Mouse (Mus musculus) stomach, postnatal 0 days (tissue): ENCODE data around the gene Tm6sf1. TPM values are rescaled to one million over a fixed set of nuclear protein-coding genes. Genes with fewer than 3 reads are reported as not detected.

Experiments used
- ATAC-seq: fragments of 200-750 bp; cut with Nextera tagmentation; 2 replicates; pipeline ENCODE4 v1.8.0; 2017; ENCODE audit not compliant: low FRiP score, low TSS enrichment
- DNase-seq: peaks from one replicate; pipeline ENCODE4 v3.0.0-alpha.2; 2016; ENCODE audit warnings: low spot score
- H3K27ac ChIP-seq: fragments of 300-500 bp; sonication (generic); replicated peaks from 2 replicates; pipeline ENCODE4 v1.5.1; 2014; ENCODE audit warnings: mild to moderate bottlenecking, control low read depth
- H3K27me3 ChIP-seq: fragments of 300-500 bp; sonication (generic); 2 replicates; pipeline ENCODE4 v1.6.1; 2014; ENCODE audit warnings: low read length; ENCODE audit not compliant: control insufficient read depth, insufficient read depth
- H3K36me3 ChIP-seq: fragments of 300-500 bp; sonication (generic); 2 replicates; pipeline ENCODE4 v1.6.1; 2014; ENCODE audit warnings: low read length, mixed read lengths; ENCODE audit not compliant: control insufficient read depth, insufficient read depth
- H3K4me1 ChIP-seq: fragments of 300-500 bp; sonication (generic); replicated peaks from 2 replicates; pipeline ENCODE4 v1.6.1; 2014; ENCODE audit warnings: antibody characterized with exemption; ENCODE audit not compliant: control insufficient read depth, insufficient read depth
- H3K4me2 ChIP-seq: fragments of 300-500 bp; sonication (generic); replicated peaks from 2 replicates; pipeline ENCODE4 v1.6.1; 2014; ENCODE audit warnings: low read depth, mild to moderate bottlenecking, control low read depth, moderate library complexity
- H3K4me3 ChIP-seq: fragments of 300-500 bp; sonication (generic); 2 replicates; pipeline ENCODE4 v1.5.1; 2014; ENCODE audit warnings: low read depth, low read length, control low read depth
- H3K9ac ChIP-seq: fragments of 300-500 bp; sonication (generic); 2 replicates; pipeline ENCODE4 v1.6.1; 2014; ENCODE audit warnings: mild to moderate bottlenecking, low read length, control low read depth, mixed read lengths
- H3K9me3 ChIP-seq: fragments of 300-500 bp; sonication (generic); 2 replicates; pipeline ENCODE4 v1.6.1; 2016; ENCODE audit warnings: low read length; ENCODE audit not compliant: control insufficient read depth
- CTCF ChIP-seq: IDR thresholded peaks from 2 replicates; pipeline ENCODE4 v1.5.1; 2016; ENCODE audit warnings: antibody characterized with exemption, low read depth, mild to moderate bottlenecking, moderate library complexity
- EP300 ChIP-seq: optimal IDR thresholded peaks from 2 replicates; pipeline ENCODE3; 2016; ENCODE audit warnings: antibody characterized with exemption
- WGBS: fragments of 180-500 bp; shearing (Covaris S2); extraction: QIAGEN DNeasy Blood & Tissue Kit; methylation state at CpG from one replicate; pipeline ENCODE4 v1.1.7; 2014; 5-methylcytosine and 5-hydroxymethylcytosine counted together
- polyA plus RNA-seq: library from polyadenylated mRNA; unstranded; fragments of >200 nt; fragmentation: Nextera tagmentation; extraction: Ambion mirVana; gene quantifications from 2 replicates; pipeline ENCODE4 v1.2.1, GENCODE M21; 2015

Tm6sf1 gene
- polyA plus RNA-seq, 1 experiment from 2014 or later: 5.2 TPM

DNA sequence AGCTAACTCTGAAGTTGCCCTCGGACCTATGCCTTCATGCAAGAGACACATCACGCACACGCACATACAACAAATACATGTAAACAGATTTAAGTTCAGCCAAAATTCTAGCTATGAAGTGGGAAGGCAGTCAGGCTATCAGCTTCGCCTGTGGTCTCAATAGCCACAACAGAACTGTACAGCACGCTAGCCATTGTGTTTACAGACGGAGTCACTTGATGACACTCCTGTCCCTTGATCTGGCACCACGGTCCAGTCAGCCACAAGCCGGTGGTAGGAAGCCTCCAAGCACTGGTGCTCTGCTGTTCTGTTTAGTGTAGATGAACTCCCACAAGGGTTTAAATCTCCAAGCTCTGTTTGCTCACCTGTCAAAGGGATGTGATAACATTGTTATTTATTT lies 12.8 kb upstream of the Tm6sf1 start:
- no peaks in the 10 kb centered on the region for H3K27me3 ChIP-seq
- no peaks in the 10 kb centered on the region for H3K36me3 ChIP-seq
- no peak overlapping the region for H3K4me2 ChIP-seq
- 51% methylated on average over 8 of the region's 8 CpGs for WGBS
- H3K4me3 ChIP-seq: no peak overlapping the region
- H3K9me3 ChIP-seq: no peaks in the 10 kb centered on the region
- no peaks in the 10 kb centered on the region for H3K4me1 ChIP-seq
- no peak overlapping the region for H3K9ac ChIP-seq
- TF ChIP-seq EP300: no peak
- TF ChIP-seq CTCF: no peak
- ATAC-seq: no peak
- no peak overlapping the region for H3K27ac ChIP-seq
- DNase-seq: no peak

DNA sequence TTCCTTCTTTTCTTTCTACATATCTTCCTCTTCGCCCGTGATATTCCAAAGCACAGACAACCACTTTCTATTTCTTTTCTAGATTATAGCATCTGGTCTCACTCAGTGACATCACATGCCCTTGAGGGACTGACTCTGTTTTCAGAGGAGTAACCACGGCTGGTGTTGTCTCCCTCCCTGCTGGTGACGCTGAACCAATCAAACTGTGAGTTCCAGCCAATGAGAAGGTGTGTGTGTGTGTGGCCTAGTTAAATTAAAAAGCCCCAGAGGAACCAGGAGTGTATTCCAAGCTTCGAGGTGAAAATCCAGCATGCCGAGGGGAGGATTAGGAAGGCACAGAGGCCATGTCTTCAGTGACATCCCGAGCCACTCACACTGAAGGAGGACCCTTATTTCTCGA lies 11.8 kb upstream of the Tm6sf1 start:
- ATAC-seq: no peak
- H3K4me3 ChIP-seq: no peak overlapping the region
- 41% methylated on average over 8 of the region's 8 CpGs for WGBS
- H3K9me3 ChIP-seq: no peaks in the 10 kb centered on the region
- TF ChIP-seq EP300: no peak
- H3K27ac ChIP-seq: no peak overlapping the region
- H3K9ac ChIP-seq: no peak overlapping the region
- no peaks in the 10 kb centered on the region for H3K27me3 ChIP-seq
- no peak overlapping the region for H3K4me2 ChIP-seq
- H3K4me1 ChIP-seq: no peaks in the 10 kb centered on the region
- no peaks in the 10 kb centered on the region for H3K36me3 ChIP-seq
- DNase-seq: no peak

DNA sequence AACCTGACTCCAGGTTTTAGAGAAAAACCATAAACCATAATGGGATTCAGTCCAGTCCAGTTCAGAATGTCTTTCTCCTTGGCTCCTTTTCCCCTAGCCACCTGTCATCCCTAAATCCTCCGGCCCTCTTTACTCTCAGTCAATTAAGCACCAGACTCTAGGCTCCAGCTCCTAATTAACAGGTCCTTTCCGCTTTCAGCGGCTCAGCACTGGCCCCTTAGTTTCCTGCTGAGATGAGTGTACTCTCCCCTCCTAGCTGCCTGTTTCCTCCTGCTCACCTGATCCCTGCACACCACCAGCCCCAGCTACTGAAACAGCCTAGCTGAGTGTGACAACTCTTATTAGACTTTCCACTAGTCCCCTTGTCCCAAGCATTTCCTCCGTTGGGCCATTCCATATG lies 11.0 kb upstream of the Tm6sf1 start:
- ATAC-seq (no peak), DNase-seq (no peak)
- Histone ChIP-seq H3K4me1 (no peaks in the 10 kb centered on the region), H3K4me3 (no peak overlapping the region), H3K27me3 (no peaks in the 10 kb centered on the region), H3K27ac (no peak overlapping the region), H3K9me3 (no peaks in the 10 kb centered on the region), H3K36me3 (no peaks in the 10 kb centered on the region), H3K4me2 (no peak overlapping the region), H3K9ac (no peak overlapping the region)
- WGBS: 50% methylated on average over 4 of the region's 4 CpGs
- TF ChIP-seq EP300 (no peak), CTCF (no peak)

DNA sequence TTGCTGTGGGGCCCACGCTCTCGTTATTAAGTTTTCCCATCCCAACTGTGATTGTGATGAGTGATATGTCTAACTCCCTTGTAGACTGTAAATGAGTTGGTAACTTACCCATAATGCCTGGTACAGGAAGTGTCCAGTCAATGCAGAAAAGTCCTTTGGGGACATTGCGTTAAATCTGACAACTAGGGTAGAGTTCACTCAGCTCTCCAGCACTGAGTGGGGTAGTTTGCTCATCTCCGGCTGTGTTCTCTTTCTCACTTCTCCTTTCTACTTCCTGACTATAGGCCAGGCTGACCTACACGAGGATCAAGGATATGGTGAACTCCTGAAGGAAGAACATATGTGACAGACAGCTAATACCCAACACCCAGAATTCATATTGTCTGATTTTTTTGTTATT lies 9.6 kb upstream of the Tm6sf1 start:
- H3K36me3 ChIP-seq: no peaks in the 10 kb centered on the region
- ATAC-seq: no peak; the same call in 1 of the 2 replicates
- TF ChIP-seq EP300: no peak
- TF ChIP-seq CTCF: no peak
- H3K4me3 ChIP-seq: no peak overlapping the region
- no peaks in the 10 kb centered on the region for H3K4me1 ChIP-seq
- 88% methylated on average over 5 of the region's 5 CpGs for WGBS
- H3K4me2 ChIP-seq: no peak overlapping the region
- H3K27ac ChIP-seq: no peak overlapping the region
- H3K27me3 ChIP-seq: no peaks in the 10 kb centered on the region
- H3K9ac ChIP-seq: no peak overlapping the region
- no peaks in the 10 kb centered on the region for H3K9me3 ChIP-seq
- DNase-seq: no peak

DNA sequence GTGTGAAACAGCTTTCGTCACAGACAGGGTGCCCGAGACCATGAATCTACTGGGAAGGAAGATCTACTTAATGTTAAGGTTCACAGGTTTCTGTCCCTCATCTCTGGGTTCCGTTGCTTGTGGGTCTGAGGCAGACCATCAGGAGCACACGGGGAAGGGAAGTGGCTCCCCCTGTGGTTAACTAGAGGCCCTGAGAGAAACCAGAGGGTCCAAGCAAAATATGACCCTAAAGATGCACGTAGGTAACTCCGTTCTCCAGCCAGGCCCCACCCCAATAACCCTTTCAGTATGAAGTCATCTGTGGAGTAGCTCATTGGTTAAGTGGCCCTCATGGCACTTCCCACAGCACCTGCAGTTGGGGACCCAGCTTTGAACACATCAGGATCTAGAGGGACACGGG lies 9.2 kb upstream of the Tm6sf1 start:
- Histone ChIP-seq H3K27me3 (no peaks in the 10 kb centered on the region), H3K27ac (no peak overlapping the region), H3K9ac (no peak overlapping the region), H3K9me3 (no peaks in the 10 kb centered on the region), H3K4me2 (no peak overlapping the region), H3K4me1 (no peaks in the 10 kb centered on the region), H3K36me3 (no peaks in the 10 kb centered on the region), H3K4me3 (no peak overlapping the region)
- no peak for ATAC-seq
- no peak for DNase-seq
- TF ChIP-seq EP300 (no peak), CTCF (0 out of 2 replicates have a peak, but pooled peaks have one; percentile 3)
- WGBS: 86% methylated on average over 7 of the region's 7 CpGs

DNA sequence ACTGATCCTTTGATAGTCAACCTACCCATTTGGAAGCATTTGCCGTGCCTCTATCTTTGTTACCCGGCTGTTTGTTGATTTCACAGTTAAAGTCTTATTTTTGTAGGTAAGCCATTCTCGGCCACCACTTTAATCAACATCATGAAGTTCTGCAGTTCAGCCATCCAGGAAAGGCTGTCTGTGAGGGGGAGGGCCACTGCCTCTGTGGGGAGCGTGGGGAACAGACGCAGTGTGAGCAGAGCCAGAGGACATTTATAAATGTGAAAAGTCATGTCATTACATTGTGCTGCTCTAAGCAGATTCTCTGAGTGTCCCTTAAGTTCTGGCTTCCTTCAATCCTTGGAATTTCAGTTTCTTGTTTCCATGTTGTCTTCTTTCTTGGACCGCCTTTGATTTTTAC lies 8.6 kb upstream of the Tm6sf1 start:
- H3K36me3 ChIP-seq: no peaks in the 10 kb centered on the region
- ATAC-seq (no peak), DNase-seq (no peak)
- no peaks in the 10 kb centered on the region for H3K9me3 ChIP-seq
- H3K4me2 ChIP-seq: no peak overlapping the region
- WGBS: 78% methylated on average over 6 of the region's 6 CpGs
- no peak overlapping the region for H3K4me3 ChIP-seq
- H3K27me3 ChIP-seq: no peaks in the 10 kb centered on the region
- no peak overlapping the region for H3K27ac ChIP-seq
- no peaks in the 10 kb centered on the region for H3K4me1 ChIP-seq
- no peak overlapping the region for H3K9ac ChIP-seq
- TF ChIP-seq EP300 (no peak), CTCF (no peak)
